Mouse (Mus musculus) cerebellum, postnatal 36 days (tissue): ENCODE results near the gene Rbm19.

ENCODE experiments used
- DNase-seq, 2 experiments: peaks; one replicate each; pipeline ENCODE4 v3.0.0; 2021 to 2022; ENCODE audit warnings: mixed read lengths in 2 of 2

The Rbm19 gene

GRCm38 (mm10) chr5:120135823-120136222 is 19.6 kb downstream of the Rbm19 start:
- no peak for DNase-seq

GRCm38 (mm10) chr5:120136236-120136675 is 20.0 kb downstream of the Rbm19 start:
- no peak for DNase-seq

- no peak for DNase-seq
Measured at GRCm38 (mm10) chr5:120137038-120137437, 20.8 kb downstream of the Rbm19 start.

GRCm38 (mm10) chr5:120137846-120138245 is 21.6 kb downstream of the Rbm19 start:
- DNase-seq, result no peak

- DNase-seq, result no peak
Measured at GRCm38 (mm10) chr5:120138406-120138805, 22.1 kb downstream of the Rbm19 start.

GRCm38 (mm10) chr5:120139224-120139623 is 23.0 kb downstream of the Rbm19 start:
- no peak for DNase-seq

- DNase-seq, result no peak
Measured at GRCm38 (mm10) chr5:120143941-120144340, 27.7 kb downstream of the Rbm19 start.

GRCm38 (mm10) chr5:120145371-120146050 is 29.2 kb downstream of the Rbm19 start:
- no peak for DNase-seq

- DNase-seq, result peak; percentile 77 to 82
Measured at GRCm38 (mm10) chr5:120146051-120146385, 29.8 kb downstream of the Rbm19 start.

- no peak for DNase-seq
Measured at GRCm38 (mm10) chr5:120146909-120147308, 30.6 kb downstream of the Rbm19 start.

GRCm38 (mm10) chr5:120148246-120148645 is 32.0 kb downstream of the Rbm19 start:
- DNase-seq, result no peak

- no peak for DNase-seq
Measured at GRCm38 (mm10) chr5:120151145-120151544, 34.9 kb downstream of the Rbm19 start.

- no peak for DNase-seq
Measured at GRCm38 (mm10) chr5:120153140-120153539, 36.9 kb downstream of the Rbm19 start.

- DNase-seq, result no peak
Measured at GRCm38 (mm10) chr5:120155672-120156071, 39.4 kb downstream of the Rbm19 start.

- DNase-seq, result no peak
Measured at GRCm38 (mm10) chr5:120156166-120156909, 40.1 kb downstream of the Rbm19 start.

- no peak for DNase-seq
Measured at GRCm38 (mm10) chr5:120157115-120157514, 40.9 kb downstream of the Rbm19 start.

- no peak for DNase-seq
Measured at GRCm38 (mm10) chr5:120158476-120158875, 42.2 kb downstream of the Rbm19 start.

GRCm38 (mm10) chr5:120160923-120161658 is 44.8 kb downstream of the Rbm19 start:
- DNase-seq, result no peak

- DNase-seq, result no peak
Measured at GRCm38 (mm10) chr5:120162689-120163088, 46.4 kb downstream of the Rbm19 start.

- DNase-seq, result no peak
Measured at GRCm38 (mm10) chr5:120163428-120163827, 47.2 kb downstream of the Rbm19 start.

GRCm38 (mm10) chr5:120164450-120164849 is 48.2 kb downstream of the Rbm19 start:
- DNase-seq, result peak; percentile 81 to 82

GRCm38 (mm10) chr5:120165061-120165942 is 49.0 kb downstream of the Rbm19 start:
- peak in 1 of 2 experiments; percentile 40 for DNase-seq
